Mouse (Mus musculus): ENCODE results near the gene Bud23.
"Not testable (repeated sequence)": the region's sequence is repeated elsewhere in the genome, so short reads cannot be mapped to it uniquely, and the experiment has no call there.

The Bud23 gene

GRCm38 (mm10) chr5:135064909-135065446 lies at the start of gene Bud23:
Gene Bud23, minus strand, starts transcription at chr5:135064959.
- DNase-seq: not testable (repeated sequence)

DNA sequence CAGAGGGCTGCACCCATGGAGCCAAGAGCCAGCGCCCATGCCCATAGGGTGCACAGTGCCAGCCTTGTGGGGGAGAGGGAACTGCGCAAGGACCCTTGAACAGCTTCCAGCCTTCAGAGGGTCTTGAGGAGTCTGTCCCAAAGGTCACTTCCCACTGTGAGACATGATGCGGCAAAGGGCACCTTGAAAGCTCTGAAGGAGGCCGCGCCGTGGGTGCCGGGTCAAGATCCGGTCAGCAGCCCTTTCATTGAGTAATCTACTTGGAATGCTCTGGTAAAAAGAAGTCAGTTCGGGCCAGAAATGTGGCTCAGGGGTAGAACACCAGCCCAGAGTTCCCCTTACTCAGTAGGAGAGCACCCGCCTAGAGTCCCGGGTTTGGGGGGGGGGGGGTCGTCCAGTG lies 49.0 kb upstream of the Bud23 start:
- no peak for DNase-seq

DNA sequence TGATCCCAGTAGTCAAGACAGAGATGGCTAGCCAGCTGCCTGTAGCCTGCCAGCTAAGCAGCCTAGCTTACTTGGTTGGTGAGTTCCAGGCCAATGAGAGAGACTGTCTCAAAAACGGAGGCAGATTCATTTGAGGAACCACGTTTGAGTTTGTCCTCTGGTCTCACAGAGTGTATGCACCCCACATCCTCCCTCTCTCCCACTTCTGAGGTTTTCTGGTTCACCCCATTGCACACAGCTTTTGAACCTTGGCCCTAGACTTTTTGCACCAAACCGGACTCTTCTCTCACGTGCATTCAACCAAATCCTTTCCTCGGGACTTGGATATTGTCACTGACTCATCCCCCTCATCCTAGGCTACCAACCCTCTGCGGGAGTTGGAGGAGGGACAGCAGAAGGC lies 45.2 kb upstream of the Bud23 start:
- DNase-seq: no peak

GRCm38 (mm10) chr5:135109426-135109825 lies 44.7 kb upstream of the Bud23 start:
- DNase-seq: no peak

- no peak for DNase-seq
Measured at GRCm38 (mm10) chr5:135109017-135109416, 44.3 kb upstream of the Bud23 start.

GRCm38 (mm10) chr5:135107521-135108501 lies 43.1 kb upstream of the Bud23 start:
- peak; percentile 77 for DNase-seq

GRCm38 (mm10) chr5:135106758-135107256 lies 42.0 kb upstream of the Bud23 start:
- DNase-seq: peak; percentile 97

DNA sequence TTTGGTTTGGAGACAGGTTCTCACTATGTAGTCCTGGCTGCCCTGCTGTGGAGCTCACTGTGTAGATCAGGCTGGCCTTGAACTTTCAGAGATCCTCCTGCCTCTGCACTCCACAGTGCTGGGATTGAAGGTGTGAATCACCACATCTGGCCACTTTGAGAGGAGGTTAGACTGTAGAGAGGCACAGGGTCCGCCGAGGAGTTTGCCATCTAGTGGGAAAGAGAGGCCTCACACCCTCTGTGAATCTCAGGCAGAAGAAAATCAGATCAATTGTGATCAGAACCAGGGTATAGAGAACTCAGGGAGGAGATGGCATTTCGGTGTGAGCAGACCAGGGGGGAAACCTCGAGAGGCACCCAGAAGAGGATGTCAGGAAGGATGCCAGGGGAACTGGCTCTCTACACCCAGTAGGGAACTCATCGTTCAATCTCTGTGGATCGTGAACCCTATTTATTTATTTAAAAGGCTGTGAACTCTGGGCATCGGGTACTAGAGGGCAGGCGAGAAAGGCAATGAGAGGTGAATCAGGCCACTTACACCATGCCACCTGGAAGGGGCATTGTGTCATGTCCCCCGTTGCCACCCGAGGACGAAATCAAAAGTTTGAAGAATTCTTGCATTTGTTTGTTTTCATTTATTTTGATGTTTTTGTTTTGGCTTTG lies 39.4 kb upstream of the Bud23 start:
- peak; percentile 16 for DNase-seq

- DNase-seq: no peak
Measured at GRCm38 (mm10) chr5:135100981-135101380, 36.2 kb upstream of the Bud23 start.

DNA sequence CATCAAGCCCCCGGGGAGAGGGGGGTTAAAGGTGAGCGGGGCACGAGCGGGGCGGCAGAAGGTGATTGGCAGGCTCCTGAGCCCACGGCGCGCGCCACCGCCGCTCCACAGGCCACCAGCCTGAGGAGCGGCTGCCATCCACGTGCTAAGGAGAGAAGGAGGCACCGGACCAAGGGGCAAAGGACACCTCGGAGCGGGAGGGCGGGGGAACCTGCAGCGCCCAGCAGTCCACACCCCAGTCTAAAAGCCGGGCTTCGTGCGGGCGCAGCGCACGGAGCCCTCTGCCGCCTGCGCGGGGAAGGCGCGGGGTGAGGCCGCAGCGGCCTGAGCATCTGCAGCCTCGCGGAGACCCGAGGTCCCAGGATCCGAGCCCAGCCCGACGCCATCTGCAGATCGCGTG lies 24.9 kb upstream of the Bud23 start, which contains the start of gene Mlxipl:
TSS of gene Mlxipl (plus strand) at position 238 of the 400 bp plus-strand sequence.
- peak; percentile 49 for DNase-seq

- DNase-seq: peak; percentile 31
Measured at GRCm38 (mm10) chr5:135086871-135087270, 22.1 kb upstream of the Bud23 start.

GRCm38 (mm10) chr5:135080539-135080938 lies 15.8 kb upstream of the Bud23 start:
- DNase-seq: no peak

DNA sequence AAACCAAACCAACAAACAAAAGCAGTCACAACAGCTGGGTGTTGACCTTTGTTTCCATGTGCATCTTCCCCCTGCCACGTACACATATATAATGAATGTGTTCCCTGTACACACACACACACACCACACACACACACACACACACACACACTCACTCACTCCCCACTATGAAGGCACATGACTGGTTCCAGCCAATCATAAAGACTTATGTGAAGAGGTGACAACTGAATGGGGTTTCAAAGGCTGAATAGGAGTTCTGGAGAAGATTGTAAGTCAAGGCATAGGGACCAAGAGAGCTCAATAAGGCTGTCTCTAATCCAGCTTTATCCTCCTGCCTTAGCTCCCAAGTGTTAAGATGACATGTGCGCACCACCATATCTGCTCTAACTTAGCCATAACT lies 14.8 kb upstream of the Bud23 start:
- DNase-seq: no peak

DNA sequence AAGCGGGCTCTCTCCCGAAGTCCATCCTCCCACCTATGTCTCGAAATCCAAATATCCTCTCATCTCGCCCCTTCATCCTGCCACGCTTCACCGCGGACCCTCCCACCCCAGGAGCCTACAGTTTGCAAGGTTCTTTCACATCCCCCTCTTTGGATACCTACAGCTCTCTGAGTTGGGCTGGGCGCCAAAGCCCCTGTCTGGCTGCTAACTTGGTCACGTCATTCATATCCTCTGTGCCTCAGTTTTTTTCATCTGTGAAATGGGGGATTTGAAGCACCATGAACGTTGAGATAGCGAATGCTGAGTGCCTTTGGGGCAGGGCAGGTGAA lies 13.7 kb upstream of the Bud23 start:
- no peak for DNase-seq

GRCm38 (mm10) chr5:135077564-135078481 lies 13.1 kb upstream of the Bud23 start, which contains the start of gene Vps37d:
Gene Vps37d, minus strand, starts transcription at chr5:135078266.
- DNase-seq: peak; percentile 94

- DNase-seq: peak; percentile 65
Measured at GRCm38 (mm10) chr5:135076931-135077505, 12.3 kb upstream of the Bud23 start.

- no peak for DNase-seq
Measured at GRCm38 (mm10) chr5:135076368-135076767, 11.6 kb upstream of the Bud23 start.

DNA sequence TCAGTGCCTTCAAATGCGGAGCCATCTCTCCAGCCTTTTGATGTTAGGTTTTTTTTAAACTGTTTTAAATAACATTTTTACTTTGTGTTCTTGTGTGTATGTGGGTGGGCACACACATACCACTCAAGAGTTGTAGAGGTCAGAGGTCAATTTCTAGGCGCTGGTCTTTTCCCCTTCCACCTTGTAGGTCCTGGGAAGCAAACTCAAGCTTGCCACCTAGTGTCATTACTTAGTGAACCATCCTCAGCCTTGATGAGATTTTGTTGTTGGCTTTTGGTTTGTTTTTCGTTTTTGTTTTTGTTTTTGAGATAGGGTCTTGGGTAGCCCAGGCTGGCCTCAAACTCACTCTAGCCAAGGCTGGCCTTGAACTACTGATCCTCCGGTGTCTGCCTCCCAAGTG lies 10.9 kb upstream of the Bud23 start:
- peak; percentile 12 for DNase-seq

DNA sequence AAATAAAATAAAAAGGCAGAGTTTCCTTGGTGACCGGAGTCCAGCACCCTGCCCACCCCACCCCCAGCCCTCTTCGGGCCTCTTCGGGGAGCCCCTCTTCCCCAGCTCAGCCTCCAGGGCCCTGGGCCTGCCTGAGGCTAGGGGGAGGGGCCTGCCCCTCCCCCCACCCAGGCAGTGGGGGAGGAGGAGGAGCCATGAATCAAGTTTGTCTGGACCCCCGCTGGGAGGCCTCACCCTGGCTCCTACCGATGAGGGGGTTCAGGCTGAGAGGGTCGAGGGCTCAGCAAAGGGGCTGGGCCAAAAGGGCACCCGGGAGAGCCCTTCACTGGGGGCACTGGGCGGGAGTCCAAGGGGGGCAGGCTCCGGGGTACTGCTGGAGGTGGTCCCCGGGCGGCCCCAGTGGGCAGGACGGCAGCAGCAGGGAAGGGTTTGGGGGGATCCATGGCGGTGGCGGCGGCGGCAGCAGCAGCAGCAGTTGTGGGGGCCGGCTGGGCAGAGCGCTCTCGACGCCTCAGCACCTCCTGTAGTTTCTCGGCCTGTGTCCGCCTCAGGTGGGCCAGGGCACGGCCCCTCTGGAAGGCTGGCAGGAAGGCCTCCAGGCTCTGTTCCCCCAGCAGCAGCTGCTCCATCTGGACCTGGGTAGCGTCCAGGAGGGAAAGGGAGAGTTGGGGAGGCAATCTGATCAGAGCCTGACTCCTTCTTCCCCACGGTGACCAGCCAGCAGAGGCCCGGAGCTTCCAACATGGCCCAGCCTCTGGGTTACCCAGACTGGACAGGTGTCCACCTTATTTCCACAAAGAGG lies 8.8 kb upstream of the Bud23 start:
- peak; percentile 38 for DNase-seq

GRCm38 (mm10) chr5:135072720-135073119 lies 8.0 kb upstream of the Bud23 start:
- DNase-seq: no peak

DNA sequence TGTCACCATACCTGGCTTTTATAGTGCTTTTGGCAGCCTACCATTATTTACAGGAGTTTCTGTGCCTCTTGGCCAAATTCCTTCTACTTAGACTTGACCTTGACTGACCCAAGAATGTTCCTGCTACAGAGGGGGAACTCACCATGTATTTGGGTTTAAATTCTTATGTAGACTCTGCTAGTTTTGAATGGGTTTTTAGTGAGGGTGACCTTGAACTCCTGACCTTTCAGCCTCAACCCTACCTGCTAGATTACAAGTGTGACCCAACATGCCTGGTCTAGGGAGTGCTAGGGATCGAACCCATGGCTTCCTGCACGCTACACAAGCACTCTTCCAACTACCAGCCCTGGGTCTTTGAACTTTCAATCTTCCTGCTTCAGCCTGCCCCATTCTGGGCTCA lies 7.3 kb upstream of the Bud23 start:
- DNase-seq: no peak
